Mouse (Mus musculus) layer of hippocampus, adult 9-11 months (tissue): ENCODE results near the gene Vash1.

Source experiments
- DNase-seq: peaks from one replicate; pipeline ENCODE4 v3.0.0; 2022

Vash1 gene

DNA sequence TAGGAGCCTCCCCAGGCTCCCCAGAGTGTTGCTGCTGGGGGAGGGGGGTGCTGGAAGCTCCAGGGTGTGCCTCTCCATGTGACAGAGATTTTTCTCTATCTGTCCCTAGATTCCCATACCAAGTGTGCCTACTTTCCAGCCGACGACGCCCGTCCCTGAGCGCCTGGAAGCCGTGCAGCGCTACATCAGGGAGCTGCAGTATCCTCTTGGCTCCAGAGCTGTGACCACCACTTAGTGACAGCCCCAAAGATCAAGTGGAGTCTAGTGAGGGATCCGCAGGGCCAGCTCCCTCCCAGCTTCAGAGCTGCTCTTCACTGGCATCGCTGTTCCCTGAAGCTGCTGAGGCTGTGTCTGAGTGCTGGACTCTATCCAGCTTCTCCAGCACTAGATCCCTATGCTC is 6.8 kb downstream of the Vash1 start:
- DNase-seq, result peak; percentile 58

DNA sequence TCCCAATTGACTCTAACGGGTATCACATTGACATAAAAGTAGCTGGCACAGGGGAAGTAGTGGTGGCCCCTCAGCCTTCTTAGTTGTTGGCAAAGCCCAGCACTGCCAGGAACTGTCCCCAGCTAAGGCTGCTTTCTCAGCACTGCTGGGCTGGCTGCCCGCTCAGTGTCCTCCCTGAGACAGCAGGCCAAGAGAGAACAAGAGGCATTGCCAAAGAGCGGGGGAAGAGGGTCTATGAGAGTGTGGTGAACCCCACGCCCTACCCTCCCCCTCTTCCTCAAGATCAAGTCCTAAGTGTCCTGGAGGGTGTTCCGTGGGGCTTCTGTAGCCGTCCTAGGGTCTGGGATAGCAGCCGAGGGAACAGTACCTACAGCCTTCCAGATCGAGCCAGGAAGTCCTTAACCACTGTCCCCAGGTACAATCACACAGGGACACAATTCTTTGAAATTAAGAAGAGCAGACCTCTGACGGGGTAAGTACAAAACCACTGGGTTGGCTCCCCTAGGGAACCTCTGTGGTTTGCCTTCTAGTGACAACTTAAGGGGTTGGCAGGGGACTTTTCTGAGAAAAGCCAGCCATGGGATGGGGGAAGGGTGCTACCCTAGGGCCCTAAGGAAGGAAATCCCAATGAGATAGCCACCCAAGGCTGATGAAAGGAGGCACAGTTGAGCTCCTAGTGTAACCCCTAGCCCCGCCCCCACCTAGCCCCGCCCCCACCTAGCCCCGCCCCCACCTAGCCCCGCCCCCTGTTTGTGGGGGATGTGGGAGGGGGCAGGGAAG is 8.2 kb downstream of the Vash1 start:
- peak; percentile 76 for DNase-seq

DNA sequence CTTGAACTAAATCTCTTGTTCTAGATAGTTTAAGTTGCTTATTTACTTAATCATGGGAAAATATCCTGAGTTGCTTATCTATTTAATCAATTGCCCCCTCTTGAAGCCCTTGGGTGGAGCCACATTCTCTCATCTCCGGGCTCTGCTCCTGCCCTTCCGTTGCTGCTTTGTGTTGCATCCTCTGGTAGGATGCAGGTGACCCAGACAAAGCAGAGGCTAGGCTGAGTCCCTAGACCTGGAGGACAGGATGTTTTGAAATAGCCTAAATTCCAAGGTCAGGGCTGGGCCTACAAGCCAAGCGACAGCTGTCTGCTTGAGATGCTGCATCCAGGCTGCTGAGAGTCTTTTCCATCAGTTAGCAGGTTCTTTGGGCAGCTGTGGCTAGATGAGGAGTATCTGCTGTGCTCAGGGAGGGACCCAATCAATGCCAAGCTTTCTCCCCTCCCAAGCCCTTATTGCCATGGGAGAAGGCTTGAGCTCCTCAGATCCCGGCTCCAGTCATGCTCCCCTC is 9.0 kb downstream of the Vash1 start:
- no peak for DNase-seq

DNA sequence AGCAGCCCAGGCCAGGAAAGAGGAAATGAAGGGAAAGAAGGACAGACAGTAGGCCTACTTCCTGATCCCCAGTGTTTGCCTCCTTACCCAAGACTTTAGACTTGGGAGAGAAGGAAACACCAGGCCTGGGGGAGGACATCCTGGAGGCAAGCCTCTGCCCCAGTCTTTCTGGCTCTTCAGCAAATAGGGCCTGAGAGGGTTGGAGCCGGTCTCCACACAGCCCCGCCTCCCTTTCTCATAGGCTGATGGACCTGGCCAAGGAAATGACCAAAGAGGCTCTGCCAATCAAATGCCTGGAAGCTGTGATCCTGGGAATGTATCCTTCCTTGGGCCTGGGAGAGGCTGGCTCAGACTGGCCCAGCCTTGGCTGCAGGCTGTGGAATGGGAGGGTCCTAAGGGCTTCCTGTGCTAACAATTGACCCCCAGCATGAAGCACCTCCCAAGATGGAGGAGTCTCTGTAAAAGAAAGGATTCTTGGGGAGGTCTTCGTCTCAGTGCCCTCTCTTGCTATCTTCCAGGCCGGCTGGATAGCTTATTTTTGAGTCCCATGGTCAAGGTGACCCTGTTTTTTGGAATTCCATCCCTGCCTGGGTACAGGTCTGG is 9.6 kb downstream of the Vash1 start:
- no peak for DNase-seq

DNA sequence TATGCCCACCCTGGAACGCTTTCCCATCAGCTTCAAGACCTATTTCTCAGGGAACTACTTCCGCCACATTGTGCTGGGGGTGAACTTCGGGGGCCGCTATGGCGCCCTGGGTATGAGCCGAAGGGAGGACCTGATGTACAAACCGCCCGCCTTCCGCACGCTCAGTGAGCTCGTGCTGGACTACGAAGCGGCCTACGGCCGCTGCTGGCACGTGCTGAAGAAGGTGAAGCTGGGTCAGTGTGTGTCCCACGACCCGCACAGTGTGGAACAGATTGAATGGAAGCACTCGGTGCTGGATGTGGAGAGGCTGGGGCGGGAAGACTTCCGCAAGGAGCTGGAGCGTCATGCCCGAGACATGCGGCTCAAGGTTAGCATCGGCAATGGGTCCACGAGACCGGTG is 10.4 kb downstream of the Vash1 start:
- no peak for DNase-seq

DNA sequence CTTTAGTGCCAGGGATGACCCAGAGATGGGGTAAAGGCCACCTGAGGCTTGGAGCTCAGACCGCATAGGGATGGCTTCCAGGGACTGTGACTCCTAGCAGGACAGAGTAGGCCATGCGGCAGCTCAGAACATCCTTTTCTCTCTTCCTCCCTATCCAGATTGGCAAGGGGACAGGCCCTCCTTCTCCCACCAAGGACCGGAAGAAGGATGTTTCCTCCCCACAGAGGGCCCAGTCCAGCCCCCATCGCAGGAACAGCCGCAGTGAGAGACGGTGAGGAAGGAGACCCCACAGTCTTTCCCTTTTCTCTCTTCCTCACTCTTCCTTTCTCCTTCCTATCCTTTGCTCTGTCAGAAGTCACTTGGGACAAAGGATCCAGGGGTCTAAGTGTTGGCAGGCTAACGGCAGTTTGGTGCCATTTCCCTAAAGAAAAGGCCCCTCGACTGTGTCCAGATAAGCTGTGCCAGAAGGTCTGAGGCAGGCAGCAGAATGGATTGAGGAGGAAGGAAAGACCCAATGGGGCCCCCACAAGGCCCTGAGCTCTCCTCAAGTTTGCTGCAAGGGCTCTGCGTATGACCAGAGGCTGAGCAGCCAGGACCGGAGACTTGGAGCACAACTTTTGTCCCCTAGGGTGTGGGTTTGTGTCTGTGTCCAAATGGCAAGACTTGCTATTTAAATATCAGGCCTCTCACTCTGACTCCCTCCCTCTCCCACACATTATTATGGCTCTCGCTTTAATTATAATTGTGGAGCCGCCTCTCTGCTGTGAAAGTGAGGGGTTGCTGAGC is 12.4 kb downstream of the Vash1 start:
- DNase-seq, result no peak

DNA sequence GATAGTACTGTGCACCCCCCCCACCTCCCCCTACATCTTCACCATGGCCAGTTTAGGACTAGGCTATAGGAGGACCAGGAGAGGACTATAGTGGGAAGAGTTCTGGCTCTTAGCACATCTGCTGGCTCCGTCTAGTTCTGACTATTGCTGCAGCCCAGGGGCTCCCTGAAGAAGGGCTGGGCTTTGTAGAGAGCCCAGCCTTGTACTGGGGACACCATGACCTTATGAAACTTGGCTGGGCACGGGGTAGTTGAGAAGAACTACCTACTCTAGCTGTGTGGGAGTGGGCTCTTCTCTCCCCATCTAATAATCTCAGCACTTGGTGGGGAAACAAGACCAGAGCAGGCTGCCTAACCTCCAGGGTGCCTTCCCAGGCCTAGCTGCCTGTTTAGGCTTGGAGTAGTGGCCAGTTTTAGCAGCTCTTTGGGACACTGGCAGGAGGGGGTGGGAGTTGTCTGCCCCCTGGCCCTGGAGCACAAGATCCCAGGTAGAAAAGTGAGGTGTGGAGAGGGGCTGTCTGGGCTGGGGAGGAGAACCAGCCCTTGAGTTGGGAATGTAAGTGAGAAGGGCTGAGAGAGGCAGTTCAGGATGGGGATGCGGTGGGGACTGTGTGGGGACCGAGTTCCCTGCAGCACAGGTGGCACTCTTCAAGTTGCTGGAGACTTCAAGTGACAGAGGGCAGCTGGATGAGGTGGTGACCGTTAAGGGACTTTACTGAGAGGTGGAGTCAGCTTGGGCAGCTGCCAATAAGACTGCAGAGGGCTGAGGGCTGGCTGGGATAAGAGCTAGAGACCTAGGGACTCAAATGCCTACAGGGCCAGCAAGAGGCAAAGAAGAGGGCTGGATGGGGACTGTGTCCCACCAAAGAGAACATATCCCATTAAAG is 14.2 kb downstream of the Vash1 start:
- no peak for DNase-seq

DNA sequence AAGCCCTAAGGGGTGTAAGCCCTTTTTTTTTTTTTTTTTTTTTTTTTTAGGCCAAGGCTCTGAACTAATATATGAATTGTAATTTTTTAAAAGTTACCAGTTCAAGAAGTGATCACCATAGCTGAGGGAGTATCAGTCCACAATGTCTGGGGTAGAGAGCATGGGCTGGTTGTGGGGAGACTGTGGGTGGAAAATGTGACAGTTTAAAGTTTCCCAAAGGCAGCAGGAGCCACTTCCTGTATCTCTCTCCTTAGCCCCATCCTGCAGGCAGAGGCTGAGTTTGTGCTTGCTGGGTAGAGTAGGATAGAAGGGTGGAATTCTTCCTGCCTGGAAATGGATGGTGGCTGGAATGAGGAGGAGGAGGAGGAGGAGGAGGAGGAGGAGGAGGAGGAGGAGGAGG is 14.9 kb downstream of the Vash1 start:
- DNase-seq, result no peak

DNA sequence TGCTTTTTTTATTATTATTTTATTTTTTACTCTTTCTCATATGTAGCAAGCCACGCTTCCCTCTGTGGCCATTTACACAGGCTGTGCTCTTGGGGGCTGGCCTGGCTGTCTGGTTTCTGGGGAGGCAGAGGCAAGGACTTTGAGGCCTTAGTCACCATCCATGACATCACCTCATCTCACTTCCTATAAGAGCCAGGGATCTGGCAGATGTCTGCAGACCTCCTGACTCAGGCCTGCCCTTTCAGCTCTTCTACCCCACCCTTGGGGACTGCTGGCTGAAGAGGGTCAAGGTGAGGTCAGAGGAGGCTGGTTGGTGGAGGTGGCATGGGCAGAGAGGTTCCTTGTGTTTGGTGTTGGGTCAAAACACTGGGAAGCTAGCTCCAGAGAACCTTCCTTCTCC is 15.9 kb downstream of the Vash1 start:
- DNase-seq, result no peak

DNA sequence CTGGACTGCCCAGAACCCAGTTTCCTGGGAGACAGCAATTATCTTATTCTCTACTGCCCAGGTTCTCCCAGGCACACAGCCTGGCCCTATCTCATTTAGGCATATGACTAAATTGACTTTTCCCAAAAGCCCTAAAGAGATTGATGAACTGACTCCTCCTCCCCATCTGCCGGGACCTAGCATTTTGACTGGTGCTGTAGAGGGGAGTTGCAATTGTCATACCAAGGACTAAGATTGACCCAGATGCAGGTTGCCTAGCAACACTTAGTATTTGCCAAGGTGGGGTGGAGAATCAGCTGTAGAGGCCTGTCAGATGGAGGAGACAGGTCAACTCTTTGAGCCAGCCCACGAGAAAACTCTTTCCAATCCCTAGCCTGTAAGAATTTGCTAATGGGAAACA is 19.5 kb downstream of the Vash1 start:
- no peak for DNase-seq

DNA sequence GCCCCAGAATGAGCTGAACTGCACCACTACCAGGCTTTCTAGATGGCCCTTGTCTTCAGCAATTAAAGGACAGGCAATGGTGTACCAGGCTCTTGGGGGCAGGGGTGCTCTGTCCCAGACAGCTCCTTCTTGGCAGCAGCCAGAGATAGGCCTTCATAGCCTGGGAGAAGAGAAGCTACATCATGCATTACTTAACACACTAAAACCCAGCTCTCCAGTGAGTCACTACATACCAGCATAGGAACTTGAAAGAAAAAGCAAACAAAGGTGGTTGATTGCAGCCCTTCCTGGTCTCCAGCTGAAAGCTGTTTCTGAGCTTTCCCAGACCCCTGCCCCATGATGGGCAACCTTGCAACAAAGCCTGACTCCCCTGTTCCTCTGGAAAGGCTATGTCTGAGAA is 20.0 kb downstream of the Vash1 start:
- no peak for DNase-seq

DNA sequence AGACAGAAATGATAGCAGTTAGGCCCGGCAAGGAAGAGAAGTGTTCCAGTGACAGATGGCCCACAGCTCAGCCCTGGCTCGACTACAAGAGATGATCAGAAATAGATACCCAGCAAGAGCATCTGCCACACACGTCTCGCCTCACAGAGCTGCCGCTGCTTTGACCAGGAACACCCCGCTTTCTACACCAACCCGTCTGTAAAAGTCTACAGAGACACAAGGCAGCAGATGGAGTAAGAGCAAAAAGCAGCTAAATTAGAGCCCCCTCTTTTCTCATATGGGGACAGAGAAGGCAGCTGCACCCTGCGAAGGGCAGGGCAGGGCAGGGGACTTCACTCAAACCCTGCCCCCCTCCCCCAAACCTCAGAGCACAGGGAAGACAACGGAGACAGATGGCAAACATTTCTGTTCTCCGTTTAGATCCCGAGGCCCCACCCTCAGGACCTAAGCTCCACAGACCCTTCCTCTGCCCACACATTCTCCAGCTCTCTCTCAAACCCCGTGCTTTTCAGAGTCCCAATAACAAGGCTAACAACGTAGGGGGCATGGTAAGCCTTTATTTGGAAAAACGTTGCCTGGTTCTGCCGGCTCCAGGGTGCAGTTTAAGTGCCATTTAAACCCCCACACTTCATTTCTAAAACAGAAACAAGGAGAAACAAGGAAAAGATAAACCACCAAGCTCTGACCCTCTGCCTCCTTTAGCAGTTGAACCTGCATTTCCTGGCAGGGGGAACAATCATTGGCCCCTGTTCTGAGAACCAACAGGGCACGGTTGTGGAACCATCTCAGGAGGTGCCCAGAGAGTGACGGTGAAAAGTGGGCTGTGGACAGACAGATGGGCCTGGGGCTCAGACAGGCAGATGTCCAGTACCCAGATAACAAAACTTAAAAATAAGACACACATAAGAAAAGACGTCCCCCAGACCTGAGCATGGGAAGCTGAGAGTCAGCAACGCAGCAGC is 21.7 kb downstream of the Vash1 start:
- peak; percentile 96 for DNase-seq

DNA sequence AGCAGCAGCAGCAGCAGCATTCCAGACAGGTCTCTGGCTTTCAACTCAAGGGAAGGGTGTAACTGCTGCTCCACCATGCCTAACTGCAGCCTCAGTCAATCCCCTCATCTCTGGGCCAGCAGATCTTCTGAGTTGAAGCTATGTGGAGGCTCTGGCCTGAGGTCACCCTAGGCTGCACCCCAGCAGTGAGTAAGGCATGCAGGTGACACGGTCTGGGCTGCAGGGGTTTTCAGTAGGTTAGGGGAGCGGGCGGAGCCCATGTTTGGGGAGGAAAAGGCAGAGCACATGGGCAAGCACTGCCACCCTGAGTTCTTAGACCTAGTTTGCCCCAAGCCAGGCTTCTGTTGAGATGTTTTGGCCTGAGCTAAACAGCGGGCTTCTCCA is 22.4 kb downstream of the Vash1 start:
- DNase-seq, result no peak

DNA sequence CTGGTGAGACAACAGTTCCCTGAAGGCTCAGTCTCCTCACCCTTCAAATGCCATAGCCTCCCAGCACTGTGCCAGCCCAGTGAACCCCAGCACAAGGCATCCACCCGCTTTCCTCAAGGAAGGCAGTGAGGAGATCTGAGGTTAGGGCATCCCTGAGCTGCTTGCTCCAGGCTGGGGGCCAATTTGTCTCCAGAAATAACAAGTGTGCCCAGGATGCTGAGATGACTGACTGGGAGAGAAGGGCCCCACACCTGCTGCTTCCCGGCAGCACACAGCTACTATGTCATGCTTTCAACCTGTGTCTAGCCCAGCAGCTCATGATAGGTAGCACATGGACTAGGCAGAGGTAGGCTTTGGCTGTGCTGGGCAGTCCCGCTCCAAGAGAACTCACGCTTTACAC is 23.0 kb downstream of the Vash1 start:
- DNase-seq, result no peak

DNA sequence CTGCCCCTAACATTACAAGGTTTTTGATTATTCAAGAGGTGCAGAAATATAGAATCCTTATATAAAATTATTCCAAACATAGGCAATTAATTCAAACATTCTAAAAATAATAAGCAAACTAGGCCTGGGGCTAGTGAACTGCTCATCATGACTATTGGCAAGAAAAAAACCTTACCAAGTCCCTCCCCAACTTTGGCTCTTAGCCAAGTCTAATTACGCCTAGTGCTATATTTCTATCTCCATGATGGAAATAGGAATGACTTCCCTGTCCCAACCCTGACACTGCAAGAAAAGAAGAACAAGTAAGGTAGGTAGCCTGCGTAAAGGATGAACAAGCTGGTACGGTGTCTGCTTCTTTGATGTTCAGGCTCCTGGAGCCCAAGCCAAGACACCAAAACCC is 24.2 kb downstream of the Vash1 start:
- no peak for DNase-seq

DNA sequence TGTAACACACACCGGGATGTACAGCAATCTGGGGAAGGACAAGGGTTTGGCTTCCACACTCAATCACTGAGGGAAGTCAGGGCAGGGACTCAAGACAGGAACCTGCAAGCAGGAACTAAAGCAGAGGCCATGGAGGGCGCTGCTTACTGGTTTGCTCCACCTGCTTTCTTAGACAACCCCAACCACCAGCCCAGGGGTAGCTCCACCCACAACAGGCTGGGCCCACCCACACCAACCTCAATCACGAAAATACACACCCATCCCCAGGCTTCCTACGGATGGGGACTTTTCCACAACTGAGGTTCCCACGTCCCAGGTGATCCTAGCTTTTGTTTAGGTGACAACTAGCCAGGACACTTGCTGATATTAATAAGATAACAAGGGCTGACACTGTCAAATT is 27.3 kb downstream of the Vash1 start:
- DNase-seq, result no peak

DNA sequence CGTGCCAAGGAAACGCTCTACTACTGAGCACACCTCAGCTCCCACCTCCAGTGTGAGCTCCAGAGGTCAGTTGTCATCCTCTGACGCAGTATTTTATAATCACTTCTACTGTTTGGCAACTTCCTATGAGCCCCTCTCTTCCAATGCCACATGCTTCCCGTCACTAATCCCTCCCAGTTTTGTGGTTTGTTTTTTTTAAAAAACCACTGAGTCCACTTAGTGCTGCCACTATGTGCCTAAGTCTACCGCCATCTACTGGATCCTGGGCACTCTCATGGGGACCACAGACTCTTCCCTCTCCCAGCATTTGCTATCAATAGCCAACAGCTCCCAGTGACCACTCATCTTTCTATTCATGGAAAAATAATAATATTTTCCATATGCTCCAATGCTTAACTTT is 35.5 kb downstream of the Vash1 start:
- no peak for DNase-seq

DNA sequence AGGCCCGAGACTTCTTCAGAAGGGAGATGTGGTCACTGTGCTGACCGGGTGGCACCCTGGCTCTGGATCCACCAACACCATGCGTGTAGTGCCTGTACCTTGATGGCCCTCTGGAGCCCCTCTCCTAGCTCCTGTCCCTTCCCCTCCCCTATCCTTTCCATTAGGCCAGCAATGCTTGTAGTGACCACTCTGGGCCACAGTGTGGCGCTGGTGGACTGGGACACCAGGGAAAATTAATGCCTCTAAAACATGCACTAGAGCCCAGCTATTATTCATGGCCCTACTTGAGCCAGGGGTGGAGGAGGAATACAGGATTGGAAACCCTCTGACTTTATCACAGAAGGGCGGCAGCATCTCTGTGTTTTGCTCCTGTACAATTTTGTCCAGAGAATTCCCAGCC is 36.9 kb downstream of the Vash1 start:
- DNase-seq, result peak; percentile 67

DNA sequence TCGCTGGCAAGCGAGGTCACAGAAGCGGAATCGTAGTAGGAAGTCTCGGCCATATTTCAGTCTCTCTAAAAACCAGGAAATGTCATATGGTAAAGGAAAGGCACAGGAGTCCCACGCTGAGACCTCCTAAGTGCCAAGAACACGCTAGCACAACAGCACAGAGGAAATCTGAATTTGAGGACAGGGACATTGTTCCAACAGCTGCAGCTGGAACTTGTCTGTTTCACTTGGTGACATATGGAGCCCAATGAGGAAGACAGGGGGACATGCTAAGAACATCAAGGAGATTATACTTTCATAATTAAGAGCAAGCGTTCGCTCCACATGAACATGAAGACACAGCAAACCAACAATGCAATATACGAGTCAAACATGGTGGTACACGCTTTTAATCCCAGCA is 38.5 kb downstream of the Vash1 start:
- no peak for DNase-seq

DNA sequence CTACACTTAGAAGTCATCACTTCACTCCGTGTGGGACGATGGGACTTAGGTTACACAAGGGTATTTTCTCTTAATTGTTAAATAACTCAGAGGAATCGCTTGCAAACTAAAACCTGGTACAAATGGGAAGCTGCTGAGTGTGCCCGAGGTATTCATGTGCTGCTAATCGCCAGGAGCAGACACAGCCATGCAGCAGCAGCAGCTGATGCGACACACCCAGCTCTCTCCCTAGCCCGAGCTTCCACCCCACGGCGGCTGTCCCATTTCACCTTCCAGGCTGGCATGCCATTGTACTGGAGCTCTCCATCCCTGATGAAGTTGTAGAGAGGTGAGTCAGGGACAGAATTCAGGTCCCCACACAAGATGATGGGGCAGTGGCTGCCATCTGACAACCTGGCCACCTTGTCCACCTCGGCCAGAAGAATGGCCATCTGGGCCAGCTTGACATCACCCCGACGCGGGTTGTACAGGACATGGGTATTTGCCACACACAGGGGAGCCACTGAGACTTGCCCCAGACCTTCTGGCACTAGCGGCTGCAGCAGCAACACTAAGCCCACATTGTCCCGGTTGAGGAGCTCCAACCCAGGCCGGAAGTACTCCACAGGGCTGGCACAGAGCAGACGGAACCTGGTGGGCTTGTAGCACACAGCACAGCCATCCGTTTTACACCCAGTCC is 41.6 kb downstream of the Vash1 start:
- no peak for DNase-seq

DNA sequence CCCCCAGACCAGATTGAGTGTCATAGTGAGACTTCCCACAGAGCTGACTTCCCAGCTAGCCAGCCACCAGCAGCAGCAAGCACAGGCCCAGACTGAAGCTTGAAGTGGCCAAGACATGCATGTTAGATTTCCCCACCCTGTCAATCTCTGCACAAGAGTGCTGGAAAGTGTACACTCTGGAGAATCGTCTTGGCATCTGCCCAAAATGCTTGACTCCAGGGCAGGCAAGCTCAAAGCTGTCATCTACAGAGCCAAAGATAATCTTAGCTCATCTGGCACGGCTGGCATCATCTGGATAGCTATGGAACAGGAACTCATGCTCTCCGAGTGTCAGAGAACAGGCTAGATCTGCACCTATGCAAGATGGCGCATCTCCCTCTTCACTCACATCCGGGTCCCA is 43.0 kb downstream of the Vash1 start:
- no peak for DNase-seq
